Mouse (Mus musculus) Patski (cell line): Measurements from ENCODE around the gene Grik2. TPM values are rescaled to one million over a fixed set of nuclear protein-coding genes. Genes with fewer than 3 reads are reported as not detected.
"Not testable (repeated sequence)": the region's sequence is repeated elsewhere in the genome, so short reads cannot be mapped to it uniquely, and the experiment has no call there.

Experiments
- ATAC-seq: fragments of 100-300 bp; one replicate; pipeline ENCODE4 v1.8.0; 2021
- CTCF ChIA-PET: fragments of 350-600 bp; sonication (Branson Sonifier 250); formaldehyde crosslinking; loops from one replicate; lab custom pipeline; 2022; ENCODE audit warnings: inconsistent platforms; lab: Charles Lee
- POLR2A ChIA-PET: fragments of 350-600 bp; sonication (Branson Sonifier 250); formaldehyde crosslinking; loops from one replicate; lab custom pipeline; 2022; ENCODE audit warnings: antibody characterized with exemption, inconsistent platforms; lab: Charles Lee
- DNase-seq: peaks from one replicate; pipeline ENCODE4 v3.0.0-alpha.2; 2011; ENCODE audit warnings: low read depth, low spot score
- H3K27me3 ChIP-seq: fragments of 371-371 bp; one replicate; pipeline ENCODE4 v1.5.1; 2021
- CTCF ChIP-seq: fragments of 100-300 bp; IDR thresholded peaks from one replicate; pipeline ENCODE4 v1.5.1; 2021
- in situ Hi-C: fragments of 300-500 bp; cut with MboI; formaldehyde crosslinking; loops from 3 replicates; pipeline ENCODE4 v1.11.1; 2018; ENCODE audit warnings: low pct_unique_long_range_greater_than_20kb, mixed read lengths
- polyA plus RNA-seq: library from polyadenylated mRNA; unstranded; gene quantifications from one replicate; pipeline ENCODE4 v1.2.3, GENCODE M21; 2021

The Grik2 gene
- polyA plus RNA-seq, 1 experiment from 2014 or later: 0.08 TPM

GRCm38 (mm10) chr10:49154134-49154533 is 634.4 kb downstream of the Grik2 start:
- ATAC-seq (no peak), DNase-seq (no peak)
- in situ Hi-C loops: no loop called here
- ChIA-PET POLR2A (no interaction called here), CTCF (no interaction called here)
- TF ChIP-seq CTCF: no peak
- no peaks in the 10 kb centered on the region for H3K27me3 ChIP-seq

DNA sequence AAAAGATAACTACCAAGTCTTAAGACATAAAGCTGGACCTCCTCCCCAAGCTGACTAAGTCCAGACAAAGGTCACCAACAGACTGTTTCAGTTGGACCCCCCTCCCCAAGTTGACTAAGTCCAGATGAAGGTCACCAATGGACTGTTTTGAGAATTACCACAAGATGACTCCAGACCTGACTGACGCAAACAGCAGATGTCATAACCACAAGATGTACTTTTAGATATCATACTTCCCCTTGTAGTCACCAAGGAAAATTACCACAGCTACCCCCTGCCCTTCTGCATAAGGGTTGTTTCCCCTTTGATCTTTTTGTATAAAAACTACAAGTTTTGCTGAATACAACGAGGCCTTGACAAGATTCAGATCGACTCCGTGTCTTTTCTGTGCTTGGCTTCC is 637.1 kb downstream of the Grik2 start:
- POLR2A ChIA-PET, DNase-seq, H3K27me3 ChIP-seq, CTCF ChIA-PET, in situ Hi-C loops, ATAC-seq: not testable (repeated sequence)

- ChIA-PET POLR2A (no interaction called here), CTCF (no interaction called here)
- DNase-seq (no peak), ATAC-seq (no peak)
- peaks cover 3% of the 10 kb centered on the region for H3K27me3 ChIP-seq
- no peak for TF ChIP-seq CTCF
- in situ Hi-C loops: no loop called here
These were observed 638.9 kb downstream of the Grik2 start for GRCm38 (mm10) chr10:49149714-49150113.

- POLR2A ChIA-PET: no interaction called here
- CTCF ChIA-PET: no interaction called here
- in situ Hi-C loops: no loop called here
- TF ChIP-seq CTCF: no peak
- DNase-seq (no peak), ATAC-seq (no peak)
- H3K27me3 ChIP-seq: peaks cover 3% of the 10 kb centered on the region
These were observed 645.9 kb downstream of the Grik2 start for GRCm38 (mm10) chr10:49142658-49143057.

DNA sequence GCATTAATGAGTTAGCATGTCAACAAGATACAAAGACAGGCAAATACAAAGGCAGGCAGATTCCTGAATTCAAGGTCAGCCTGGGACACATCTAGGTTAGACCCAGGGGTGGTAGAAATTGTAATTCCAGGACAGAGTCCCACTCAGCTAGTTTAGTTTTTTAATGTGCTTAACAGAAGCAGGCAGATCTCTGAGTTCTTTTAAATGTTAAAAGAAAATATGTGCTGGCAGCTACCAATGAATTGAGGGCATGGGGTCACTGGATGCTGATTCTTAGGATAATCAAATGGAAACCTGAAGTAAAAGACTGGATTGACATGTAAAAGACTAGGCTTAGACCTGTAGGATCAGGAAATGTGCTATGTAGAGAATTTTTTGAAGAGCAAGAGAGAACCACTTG is 651.8 kb downstream of the Grik2 start:
- in situ Hi-C loops: no loop called here
- DNase-seq (no peak), ATAC-seq (no peak)
- POLR2A ChIA-PET: no interaction called here
- no peak for TF ChIP-seq CTCF
- CTCF ChIA-PET: no interaction called here
- no peaks in the 10 kb centered on the region for H3K27me3 ChIP-seq

DNA sequence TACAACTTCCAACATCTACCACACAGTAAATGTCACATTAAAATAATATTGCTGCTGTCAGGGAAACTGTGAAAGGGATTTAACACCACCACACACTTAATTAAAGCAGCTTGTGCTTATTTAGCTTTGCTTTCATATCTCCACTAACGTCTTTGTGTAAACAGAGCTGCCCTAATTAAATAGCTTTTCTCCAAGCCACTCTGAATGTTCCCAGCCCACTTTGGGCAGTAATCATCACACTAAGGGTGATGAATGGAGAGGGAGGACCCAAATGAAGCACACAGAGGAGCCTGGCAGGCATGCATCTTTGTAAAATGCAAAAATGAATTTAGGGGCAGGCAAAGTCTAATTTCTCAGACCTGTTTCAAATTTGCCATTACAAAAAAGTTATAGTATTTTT is 657.3 kb downstream of the Grik2 start:
- POLR2A ChIA-PET: interaction anchor here (0.7 kb wide), 1 partner anchor 604 kb away, joined by 3 read pairs; no protein-coding TSS in a partner anchor
- no peaks in the 10 kb centered on the region for H3K27me3 ChIP-seq
- no peak for TF ChIP-seq CTCF
- ATAC-seq (no peak), DNase-seq (no peak)
- CTCF ChIA-PET: interaction anchor here (1.9 kb wide), 1 partner anchor 14 kb away, joined by 5 read pairs; no protein-coding TSS in a partner anchor
- in situ Hi-C loops: no loop called here

DNA sequence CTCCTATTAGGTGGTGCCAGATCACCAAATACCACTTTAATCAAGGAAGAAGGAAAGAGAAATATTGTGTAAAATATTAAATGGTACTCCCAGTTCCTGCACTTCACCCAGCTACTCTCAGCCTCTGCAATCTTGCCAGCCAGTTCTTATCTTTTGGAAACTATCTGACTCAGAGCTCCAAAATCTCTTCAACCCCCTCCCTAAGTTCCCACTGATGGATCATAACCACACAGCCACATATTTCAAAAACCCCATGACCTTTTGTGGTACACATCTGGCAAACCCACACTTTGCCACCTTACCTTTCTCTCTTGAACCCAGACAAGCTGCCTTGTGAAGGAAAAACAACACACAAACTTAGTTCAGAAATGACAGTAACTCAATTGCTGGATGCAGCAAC is 738.2 kb downstream of the Grik2 start:
- ChIA-PET POLR2A (no interaction called here), CTCF (no interaction called here)
- DNase-seq (no peak), ATAC-seq (no peak)
- TF ChIP-seq CTCF: no peak
- in situ Hi-C loops: no loop called here
- no peaks in the 10 kb centered on the region for H3K27me3 ChIP-seq

GRCm38 (mm10) chr10:49049391-49049790 is 739.2 kb downstream of the Grik2 start:
- ChIA-PET POLR2A (no interaction called here), CTCF (no interaction called here)
- H3K27me3 ChIP-seq: no peaks in the 10 kb centered on the region
- no peak for DNase-seq
- in situ Hi-C loops: no loop called here
- no peak for ATAC-seq
- no peak for TF ChIP-seq CTCF
